In the genomic region with DNA sequence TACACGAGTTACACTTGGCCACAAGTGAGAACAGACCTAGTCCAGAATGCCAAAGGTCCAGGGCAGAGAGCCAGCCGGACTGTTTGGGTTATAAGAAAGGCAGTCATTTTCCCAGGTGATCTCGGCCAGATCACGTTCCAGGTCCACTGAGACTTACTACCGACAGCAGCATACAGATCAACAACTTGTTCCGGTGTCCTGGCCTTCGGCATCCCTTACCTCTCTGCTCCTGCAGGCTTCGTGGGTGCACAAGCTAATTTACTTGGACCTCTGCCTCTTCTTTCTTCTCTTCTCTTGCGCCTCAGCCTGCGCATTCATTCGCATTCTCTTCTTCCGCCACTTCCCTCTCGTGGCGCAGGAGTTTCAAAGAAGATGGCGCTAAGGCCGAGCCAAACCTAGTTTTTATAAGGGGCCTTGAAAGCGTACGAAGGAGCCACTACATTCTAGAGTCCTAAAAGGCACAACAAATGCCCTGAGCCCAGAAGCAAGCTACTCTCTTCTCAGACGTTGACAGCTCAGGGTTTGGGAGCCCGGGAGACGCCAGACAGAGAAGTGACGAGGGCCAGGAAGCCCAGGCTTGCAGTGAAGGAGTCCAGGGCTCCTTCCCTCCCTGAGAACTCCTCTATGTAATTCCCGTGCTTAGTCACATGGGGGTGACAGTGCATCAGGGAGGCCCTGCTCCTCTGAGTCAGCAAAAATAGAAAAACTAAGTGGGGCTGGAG, we compare ENCODE assay signal across 8 mouse cellular contexts. TPM values are rescaled to one million over a fixed set of nuclear protein-coding genes. Genes with fewer than 3 reads are reported as not detected.
DNase-seq lines count a peak whose midpoint lies in the region; TF ChIP-seq lines count a peak whose summit lies in the region.

No protein-coding gene starts in this region.

- DNase-seq in adrenal gland, postnatal 10 days, result peak; percentile 81
- DNase-seq in embryo, embryonic 11 days, result peak; percentile 84
- DNase-seq in gastrocnemius, postnatal 14 days, result peak; percentile 69
- peak; percentile 70 for DNase-seq in induced T-regulatory cell, adult 2 months (ENCODE audit: low read depth)
- peak; percentile 59 to 61 for DNase-seq in left cerebral cortex, adult 2 months (ENCODE audit: extremely low spot score in 1 of 2, low spot score in 2 of 2)
- DNase-seq in lung, postnatal 36 days, result peak; percentile 87
- peak; percentile 86 for DNase-seq in retina, postnatal 1 day
- peak; percentile 57 for DNase-seq in urinary bladder, postnatal 25 days (ENCODE audit: low spot score)

- H3K4me3 ChIP-seq in left cerebral cortex, adult 2 months, result peak overlapping the region; percentile 44

- TF ChIP-seq CTCF in left cerebral cortex, adult 2 months (IDR thresholded peaks at IDR 0.05), result peak; percentile 50

- peak overlapping the region; percentile 88 for H3K27ac ChIP-seq in left cerebral cortex, adult 2 months

- intact Hi-C loops in gastrocnemius, postnatal 14 days (cut with DNase I; ENCODE audit: low total_unique reads), result no loop called here
- intact Hi-C loops in left cerebral cortex, adult 2 months (cut with DNase I), result no loop called here

RNA-seq across cellular contexts. Expression of a gene that starts 27.2 kb away (rescaled TPM):
- total RNA-seq in adrenal gland, postnatal 10 days (2021), result 100 to 1,000 TPM in 1 of 2 experiments, 10 to 100 TPM in 1; 99.2 to 130 TPM
- 10 to 100 TPM; 55.6 to 59.2 TPM for total RNA-seq in gastrocnemius, postnatal 14 days (2021)
- total RNA-seq in left cerebral cortex, adult 2 months (2021), result 100 to 1,000 TPM; 116 to 118 TPM

RNA-seq across cellular contexts. Expression of a gene that starts 29.9 kb away (rescaled TPM):
- 10 to 100 TPM; 22.3 to 28.2 TPM for total RNA-seq in adrenal gland, postnatal 10 days (2021)
- total RNA-seq in gastrocnemius, postnatal 14 days (2021), result 1 to 10 TPM; 6.6 to 6.7 TPM
- total RNA-seq in left cerebral cortex, adult 2 months (2021), result under 1 TPM; 0.36 to 0.40 TPM

RNA-seq across cellular contexts. Expression of a gene that starts 49.0 kb away (rescaled TPM):
- not detected for total RNA-seq in adrenal gland, postnatal 10 days (2021)
- not detected for total RNA-seq in gastrocnemius, postnatal 14 days (2021)
- not detected for total RNA-seq in left cerebral cortex, adult 2 months (2021)

Comparison
In these comparisons a context has a peak if more than half of its experiments do, and no peak if none do; other contexts are left out.
1. Peak in every context shown above with its lines: DNase-seq, H3K4me3 ChIP-seq and H3K27ac ChIP-seq.
2. RNA of a gene that starts 29.9 kb away (total RNA-seq): 22.3 to 28.2 TPM in adrenal gland, postnatal 10 days and 6.6 to 6.7 TPM in gastrocnemius, postnatal 14 days; 0.36 to 0.40 TPM in left cerebral cortex, adult 2 months; every median in the first group is over 4 times any median in the second.